In the genomic region with DNA sequence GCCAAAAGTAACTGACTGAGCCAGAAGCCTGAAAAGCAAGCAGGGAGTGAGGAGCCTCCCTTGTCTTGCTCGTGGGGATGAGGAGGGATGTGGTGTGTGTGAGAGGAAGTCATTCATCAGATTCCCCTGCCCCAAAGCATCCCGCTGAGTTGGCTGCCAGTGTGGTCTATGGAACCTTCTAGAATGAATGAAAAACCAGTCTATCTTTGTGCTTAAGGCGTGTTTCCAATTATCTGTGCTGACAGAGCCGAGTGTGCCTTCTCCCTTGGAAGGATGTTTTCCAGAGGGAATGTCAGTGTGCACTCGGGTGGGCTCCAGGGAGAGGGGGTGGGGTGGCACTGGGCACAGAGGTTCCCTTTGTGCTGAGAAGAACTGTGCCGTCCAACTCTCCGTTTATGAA, we compare ENCODE assay signal across 17 mouse cellular contexts. TPM values are rescaled to one million over a fixed set of nuclear protein-coding genes. Genes with fewer than 3 reads are reported as not detected.
DNase-seq lines count a peak whose midpoint lies in the region; ATAC-seq lines count a peak whose summit lies in the region.
"Had no signal": no experiment of that assay in that cellular context is flagged by ENCODE, and none has a peak within 500 bp of the region (broad histone marks: within the 10 kb centered on the region; RNA-seq: fewer than 3 reads in every experiment).

No protein-coding gene starts in this region.

- no peak overlapping the region for H3K4me3 ChIP-seq in intestine, embryonic 15.5 days (replicated peaks)
- no peak overlapping the region for H3K4me3 ChIP-seq in intestine, embryonic 16.5 days (ENCODE audit: low read length)
- H3K4me3 ChIP-seq in embryonic facial prominence, embryonic 15.5 days (replicated peaks) = no peak overlapping the region
- H3K4me3 ChIP-seq in neural tube, embryonic 13.5 days = no peak overlapping the region
- H3K4me3 ChIP-seq: erythroblast, embryonic 14.5 days; midbrain, embryonic 12.5 days had no signal

- no peak overlapping the region for H3K27ac ChIP-seq in intestine, embryonic 15.5 days
- H3K27ac ChIP-seq in intestine, embryonic 16.5 days (ENCODE audit: low read length) = no peak overlapping the region
- H3K27ac ChIP-seq in embryonic facial prominence, embryonic 15.5 days (replicated peaks) = peak overlapping the region; percentile 5; the same call in 1 of the 2 replicates
- H3K27ac ChIP-seq in neural tube, embryonic 13.5 days (replicated peaks) = peak overlapping the region; percentile 33
- H3K27ac ChIP-seq: midbrain, embryonic 12.5 days had no signal

- peak; percentile 39; the same call in 1 of the 2 replicates for ATAC-seq in intestine, embryonic 15.5 days
- no peak for ATAC-seq in intestine, embryonic 16.5 days
- ATAC-seq in embryonic facial prominence, embryonic 15.5 days (ENCODE audit: insufficient number of reproducible peaks, low FRiP score, low TSS enrichment, low read depth) = peak; percentile 21; the same call in 1 of the 2 replicates
- peak; percentile 64 for ATAC-seq in neural tube, embryonic 13.5 days (ENCODE audit: low read depth)
- ATAC-seq: lung, postnatal 0 days had no signal

- no peaks in the 10 kb centered on the region for H3K9me3 ChIP-seq in intestine, embryonic 15.5 days
- 0 out of 2 replicates have a peak, but pooled peaks cover 3% of the 10 kb centered on the region for H3K9me3 ChIP-seq in intestine, embryonic 16.5 days (ENCODE audit: control insufficient read depth, low read length)
- H3K9me3 ChIP-seq in embryonic facial prominence, embryonic 15.5 days (replicated peaks) = no peaks in the 10 kb centered on the region
- H3K9me3 ChIP-seq in neural tube, embryonic 13.5 days = no peaks in the 10 kb centered on the region
- H3K9me3 ChIP-seq: midbrain, embryonic 12.5 days had no signal

- 26% methylated on average over 7 of the region's 7 CpGs for WGBS in intestine, embryonic 15.5 days
- WGBS in intestine, embryonic 16.5 days = 27% methylated on average over 7 of the region's 7 CpGs
- 10% methylated on average over 7 of the region's 7 CpGs for WGBS in embryonic facial prominence, embryonic 15.5 days
- 11% methylated on average over 7 of the region's 7 CpGs for WGBS in neural tube, embryonic 13.5 days

- H3K9ac ChIP-seq in intestine, embryonic 15.5 days = no peak overlapping the region
- H3K9ac ChIP-seq in intestine, embryonic 16.5 days (ENCODE audit: low read depth, low read length) = no peak overlapping the region
- H3K9ac ChIP-seq in embryonic facial prominence, embryonic 15.5 days = no peak overlapping the region
- no peak overlapping the region for H3K9ac ChIP-seq in neural tube, embryonic 13.5 days
- H3K9ac ChIP-seq: midbrain, embryonic 12.5 days had no signal

- H3K4me2 ChIP-seq in intestine, embryonic 15.5 days (replicated peaks) = no peak overlapping the region
- no peak overlapping the region for H3K4me2 ChIP-seq in intestine, embryonic 16.5 days (ENCODE audit: low read depth, low read length)
- H3K4me2 ChIP-seq in embryonic facial prominence, embryonic 15.5 days (replicated peaks) = no peak overlapping the region
- no peak overlapping the region for H3K4me2 ChIP-seq in neural tube, embryonic 13.5 days
- H3K4me2 ChIP-seq: liver, embryonic 11.5 days; midbrain, embryonic 12.5 days had no signal

- peak; percentile 28 for DNase-seq in embryo, embryonic 10.5 days (ENCODE audit: low spot score)
- DNase-seq in adrenal gland, postnatal 10 days = no peak
- no peak for DNase-seq in MN1 (ENCODE audit: low spot score)
- DNase-seq: heart, adult 18-20 months; heart, postnatal 14 days; kidney, adult 18-20 months; right cerebral cortex, postnatal 25 days; thymus, adult 2 months had no signal

- no peaks in the 10 kb centered on the region for H3K27me3 ChIP-seq in intestine, embryonic 15.5 days (replicated peaks)
- no peaks in the 10 kb centered on the region for H3K27me3 ChIP-seq in intestine, embryonic 16.5 days (replicated peaks; ENCODE audit: control insufficient read depth, insufficient read depth, low read length)
- no peaks in the 10 kb centered on the region for H3K27me3 ChIP-seq in embryonic facial prominence, embryonic 15.5 days
- peaks cover 9% of the 10 kb centered on the region; the same call in 1 of the 2 replicates for H3K27me3 ChIP-seq in neural tube, embryonic 13.5 days
- H3K27me3 ChIP-seq: midbrain, embryonic 12.5 days had no signal

- 0 out of 2 replicates have a peak, but pooled peaks cover 3% of the 10 kb centered on the region for H3K4me1 ChIP-seq in intestine, embryonic 15.5 days (replicated peaks)
- peaks cover 4% of the 10 kb centered on the region; the same call in 1 of the 2 replicates for H3K4me1 ChIP-seq in intestine, embryonic 16.5 days (ENCODE audit: control insufficient read depth, insufficient read depth, low read length)
- peaks cover 16% of the 10 kb centered on the region for H3K4me1 ChIP-seq in embryonic facial prominence, embryonic 15.5 days
- H3K4me1 ChIP-seq in neural tube, embryonic 13.5 days (replicated peaks) = peaks cover 17% of the 10 kb centered on the region

- no peaks in the 10 kb centered on the region for H3K36me3 ChIP-seq in intestine, embryonic 15.5 days
- H3K36me3 ChIP-seq in intestine, embryonic 16.5 days (ENCODE audit: control insufficient read depth, insufficient read depth, low read length) = no peaks in the 10 kb centered on the region
- H3K36me3 ChIP-seq in embryonic facial prominence, embryonic 15.5 days = no peaks in the 10 kb centered on the region
- H3K36me3 ChIP-seq in neural tube, embryonic 13.5 days = no peaks in the 10 kb centered on the region
- H3K36me3 ChIP-seq: midbrain, embryonic 12.5 days had no signal

RNA-seq across cellular contexts. Expression of a gene that starts 19.2 kb away (rescaled TPM):
- polyA plus RNA-seq in intestine, embryonic 15.5 days (2015; fragmentation: Nextera tagmentation; extraction: Ambion mirVana) = 0.25 and 0.37 TPM in 2 replicates
- polyA plus RNA-seq in intestine, embryonic 16.5 days (2015; fragmentation: Nextera tagmentation; extraction: Ambion mirVana) = 0.22 and 0.27 TPM in 2 replicates
- polyA plus RNA-seq in embryonic facial prominence, embryonic 15.5 days (2015; fragmentation: Nextera tagmentation; extraction: Ambion mirVana) = 0.53 and 0.60 TPM in 2 replicates
- polyA plus RNA-seq in neural tube, embryonic 13.5 days (2015; fragmentation: Nextera tagmentation; extraction: Ambion mirVana) = 0.08 and 0.12 TPM in 2 replicates
- 10 to 100 TPM; 23.0 to 36.0 TPM for total RNA-seq in adrenal gland, postnatal 10 days (2021)
- total RNA-seq: neutrophil, adult 5-6 weeks had no signal
- polyA plus RNA-seq: erythroblast, embryonic 14.5 days had no signal

Comparison
In these comparisons a context has a peak if more than half of its experiments do, and no peak if none do; other contexts are left out.
1. H3K27ac ChIP-seq: peak in embryonic facial prominence, embryonic 15.5 days (single experiment) and neural tube, embryonic 13.5 days (single experiment); none in intestine, embryonic 15.5 days (single experiment) and intestine, embryonic 16.5 days (single experiment).